40 mouse cellular contexts compared by ENCODE assay signal in the genomic region with DNA sequence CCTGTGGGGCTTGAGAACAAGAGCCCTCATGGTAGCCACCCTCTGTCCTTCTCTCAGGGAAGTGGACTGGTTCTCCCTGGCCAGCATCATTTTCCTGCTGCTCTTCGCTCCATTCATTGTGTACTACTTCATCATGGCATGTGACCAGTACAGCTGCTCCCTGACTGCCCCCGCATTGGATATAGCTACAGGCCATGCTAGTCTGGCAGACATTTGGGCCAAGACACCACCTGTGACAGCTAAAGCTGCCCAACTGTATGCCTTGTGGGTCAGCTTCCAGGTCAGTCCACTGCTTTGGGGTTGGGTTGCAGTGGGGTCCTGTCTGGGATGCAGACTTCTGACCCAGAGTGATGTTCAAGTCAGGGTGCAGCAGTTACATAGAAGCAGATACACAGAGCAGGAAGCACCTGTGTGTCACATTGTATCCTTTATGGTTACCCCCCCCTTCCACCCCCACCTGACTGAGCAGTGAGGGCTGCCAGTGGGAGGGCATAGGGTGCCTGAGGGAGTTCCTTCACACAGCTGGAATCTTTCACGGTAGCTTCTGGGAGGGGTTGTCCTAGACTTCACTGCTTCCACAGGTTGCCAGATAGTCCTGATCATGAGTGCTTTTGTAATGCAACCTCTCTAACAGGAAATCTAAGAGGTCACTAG. TPM values are rescaled to one million over a fixed set of nuclear protein-coding genes. Genes with fewer than 3 reads are reported as not detected.
DNase-seq lines count a peak whose midpoint lies in the region; ATAC-seq and TF ChIP-seq lines count a peak whose summit lies in the region.
"Had no signal": no experiment of that assay in that cellular context is flagged by ENCODE, and none has a peak within 500 bp of the region (broad histone marks: within the 10 kb centered on the region; RNA-seq: fewer than 3 reads in every experiment).

No protein-coding gene starts in this region.

- no peaks in the 10 kb centered on the region for H3K27me3 ChIP-seq in thymus, adult 2 months (ENCODE audit: control insufficient read depth, insufficient read depth, low read length)
- no peaks in the 10 kb centered on the region for H3K27me3 ChIP-seq in forebrain, embryonic 11.5 days (ENCODE audit: control insufficient read depth, insufficient read depth, low read length)
- H3K27me3 ChIP-seq: embryonic facial prominence, embryonic 13.5 days; forebrain, embryonic 12.5 days; kidney, embryonic 15.5 days; limb, embryonic 15.5 days; liver, embryonic 13.5 days; midbrain, embryonic 13.5 days; Patski had no signal

- DNase-seq in cerebellum, postnatal 10 days: peak; percentile 37 to 50
- no peak for DNase-seq in cerebellum, adult 9-11 months
- peak; percentile 54 for DNase-seq in thymus, adult 2 months
- DNase-seq in thymus, postnatal 36 days: peak; percentile 36 to 71
- DNase-seq in forebrain, embryonic 11.5 days (ENCODE audit: low spot score): no peak
- DNase-seq: cerebellum, adult 8-10 months; embryo, embryonic 11 days; forebrain, postnatal 0 days; gastrocnemius, postnatal 10 days; heart, adult 18-20 months; heart, postnatal 4 days; kidney, adult 18-20 months; kidney, postnatal 25 days; liver, embryonic 13.5 days; lung, adult 2 months; lung, postnatal 10 days; retina, postnatal 1 day; spleen, adult 18-20 months had no signal

- 0 out of 2 replicates have a peak, but pooled peaks have one; percentile 17 for ATAC-seq in erythroblast, adult 5-6 weeks (replicated peaks; ENCODE audit: low FRiP score, poor library complexity, severe bottlenecking)
- no peak for ATAC-seq in forebrain, embryonic 11.5 days (replicated peaks; ENCODE audit: low FRiP score)
- ATAC-seq in granulocyte monocyte progenitor cell, adult 5-6 weeks (replicated peaks; ENCODE audit: poor library complexity, severe bottlenecking): no peak
- ATAC-seq: forebrain, postnatal 0 days; hindbrain, embryonic 16.5 days; midbrain, embryonic 13.5 days; Patski had no signal

- H3K4me2 ChIP-seq in forebrain, embryonic 11.5 days (ENCODE audit: low read depth, low read length, severe bottlenecking): no peak overlapping the region
- H3K4me2 ChIP-seq: embryonic facial prominence, embryonic 13.5 days; forebrain, embryonic 12.5 days; heart, embryonic 11.5 days; kidney, embryonic 15.5 days; limb, embryonic 15.5 days; liver, embryonic 13.5 days; midbrain, embryonic 13.5 days had no signal

- H3K27ac ChIP-seq in thymus, adult 2 months (ENCODE audit: control insufficient read depth, insufficient read depth, low read length): peak overlapping the region; percentile 88
- no peak overlapping the region for H3K27ac ChIP-seq in forebrain, embryonic 11.5 days (ENCODE audit: low read depth, low read length)
- H3K27ac ChIP-seq: embryonic facial prominence, embryonic 13.5 days; forebrain, embryonic 12.5 days; kidney, embryonic 15.5 days; layer of hippocampus, adult 2 months; limb, embryonic 10.5 days; limb, embryonic 15.5 days; liver, embryonic 13.5 days; macrophage; midbrain, embryonic 13.5 days had no signal

- peaks cover 34% of the 10 kb centered on the region for H3K4me1 ChIP-seq in thymus, adult 2 months (replicated peaks; ENCODE audit: control insufficient read depth, insufficient read depth, low read length)
- no peaks in the 10 kb centered on the region; the same call in 1 of the 2 replicates for H3K4me1 ChIP-seq in forebrain, embryonic 11.5 days (replicated peaks; ENCODE audit: control insufficient read depth, insufficient read depth, low read length)
- H3K4me1 ChIP-seq: limb, embryonic 10.5 days had no signal

- no peaks in the 10 kb centered on the region for H3K9me3 ChIP-seq in forebrain, embryonic 11.5 days (ENCODE audit: control insufficient read depth, low read length)
- H3K9me3 ChIP-seq: embryonic facial prominence, embryonic 13.5 days; forebrain, embryonic 12.5 days; kidney, embryonic 15.5 days; limb, embryonic 10.5 days; limb, embryonic 15.5 days; liver, embryonic 13.5 days; midbrain, embryonic 13.5 days had no signal

- H3K9ac ChIP-seq in forebrain, embryonic 11.5 days (ENCODE audit: low read length): no peak overlapping the region
- H3K9ac ChIP-seq: embryonic facial prominence, embryonic 13.5 days; forebrain, embryonic 12.5 days; forebrain, postnatal 0 days; kidney, embryonic 15.5 days; limb, embryonic 15.5 days; liver, embryonic 13.5 days; midbrain, embryonic 13.5 days had no signal

- WGBS in thymus, adult 2 months: 56% methylated on average over 3 of the region's 3 CpGs
- 90% methylated on average over 3 of the region's 3 CpGs for WGBS in forebrain, embryonic 11.5 days

- TF ChIP-seq CTCF in thymus, adult 2 months (IDR thresholded peaks at IDR 0.05; ENCODE audit: borderline replicate concordance, control insufficient read depth, extremely low read depth, insufficient read depth, low read length, poor library complexity): no peak

- no peak for TF ChIP-seq POLR2A in thymus, adult 2 months (IDR thresholded peaks at IDR 0.05; ENCODE audit: control insufficient read depth, extremely low read depth, insufficient read depth, low read length, poor library complexity)

- peaks cover 18% of the 10 kb centered on the region for H3K36me3 ChIP-seq in thymus, adult 2 months (ENCODE audit: control insufficient read depth, insufficient read depth, low read length)
- peaks cover 5% of the 10 kb centered on the region for H3K36me3 ChIP-seq in forebrain, embryonic 11.5 days (ENCODE audit: control insufficient read depth, insufficient read depth, low read length)

- H3K4me3 ChIP-seq in thymus, adult 2 months (ENCODE audit: control insufficient read depth, insufficient read depth, low read length): no peak overlapping the region
- H3K4me3 ChIP-seq in forebrain, embryonic 11.5 days (ENCODE audit: low read depth, low read length): no peak overlapping the region
- H3K4me3 ChIP-seq: embryonic facial prominence, embryonic 13.5 days; erythroblast, embryonic 14.5 days; forebrain, embryonic 12.5 days; kidney, embryonic 15.5 days; layer of hippocampus, adult 2 months; limb, embryonic 10.5 days; limb, embryonic 15.5 days; liver, embryonic 13.5 days; midbrain, embryonic 13.5 days had no signal

RNA-seq across cellular contexts. Expression of a gene that starts 14.9 kb away (rescaled TPM):
- 2.1 and 6.7 TPM in 2 replicates for total RNA-seq in erythroblast, adult 5-6 weeks (2015; ENCODE audit: low replicate concordance)
- total RNA-seq in erythroblast, adult 5-6 weeks (2017; ENCODE audit: low replicate concordance): 0.84 and 5.2 TPM in 2 replicates
- 246 and 256 TPM in 2 replicates for polyA plus RNA-seq in thymus, adult 2 months (2012; rRNA removed)
- 88.8 and 95.4 TPM in 2 replicates for polyA plus RNA-seq in forebrain, embryonic 11.5 days (2014; fragmentation: Nextera tagmentation; extraction: Ambion mirVana)
- total RNA-seq in granulocyte monocyte progenitor cell, adult 5-6 weeks (2014; fragmentation: Nextera tagmentation): 16.8 and 34.7 TPM in 2 replicates
- total RNA-seq in granulocyte monocyte progenitor cell, adult 5-6 weeks (2017): 6.9 and 15.8 TPM in 2 replicates

RNA-seq across cellular contexts. Expression of a gene that starts 15.2 kb away (rescaled TPM):
- total RNA-seq in erythroblast, adult 5-6 weeks (2015; ENCODE audit: low replicate concordance): 0.77 TPM in 1 of 2 replicates, not detected in the other
- total RNA-seq in erythroblast, adult 5-6 weeks (2017; ENCODE audit: low replicate concordance): 0.98 and 1.3 TPM in 2 replicates
- polyA plus RNA-seq in thymus, adult 2 months (2012; rRNA removed): 14.0 and 17.7 TPM in 2 replicates
- polyA plus RNA-seq in forebrain, embryonic 11.5 days (2014; fragmentation: Nextera tagmentation; extraction: Ambion mirVana): 8.2 and 10.1 TPM in 2 replicates
- 5.1 and 10.5 TPM in 2 replicates for total RNA-seq in granulocyte monocyte progenitor cell, adult 5-6 weeks (2014; fragmentation: Nextera tagmentation)
- total RNA-seq in granulocyte monocyte progenitor cell, adult 5-6 weeks (2017): 13.2 and 16.4 TPM in 2 replicates

RNA-seq across cellular contexts. Expression of a gene that starts 28.8 kb away (rescaled TPM):
- total RNA-seq in erythroblast, adult 5-6 weeks (2015; ENCODE audit: low replicate concordance): not detected in 2 replicates
- total RNA-seq in erythroblast, adult 5-6 weeks (2017; ENCODE audit: low replicate concordance): not detected in 2 replicates
- not detected in 2 replicates for polyA plus RNA-seq in thymus, adult 2 months (2012; rRNA removed)
- polyA plus RNA-seq in forebrain, embryonic 11.5 days (2014; fragmentation: Nextera tagmentation; extraction: Ambion mirVana): not detected in 2 replicates
- total RNA-seq in granulocyte monocyte progenitor cell, adult 5-6 weeks (2014; fragmentation: Nextera tagmentation): not detected in 2 replicates
- total RNA-seq in granulocyte monocyte progenitor cell, adult 5-6 weeks (2017): not detected in 2 replicates
- total RNA-seq: adrenal gland, postnatal 4 days; forebrain, postnatal 0 days; gastrocnemius, postnatal 10 days; heart, adult 18-20 months; heart, postnatal 4 days; layer of hippocampus, adult 2 months; layer of hippocampus, postnatal 14 days; megakaryocyte-erythroid progenitor cell, adult 5-6 weeks; MEL had no signal
- polyA plus RNA-seq: embryonic facial prominence, embryonic 13.5 days; erythroblast, embryonic 14.5 days; forebrain, embryonic 12.5 days; forebrain, postnatal 0 days; heart, embryonic 11.5 days; heart, embryonic 16.5 days; hindbrain, embryonic 16.5 days; intestine, embryonic 14.5 days; kidney, embryonic 15.5 days; limb, embryonic 10.5 days; limb, embryonic 15.5 days; liver, embryonic 13.5 days; lung, adult 2 months; macrophage; midbrain, embryonic 13.5 days; neural tube, embryonic 14.5 days; Patski; stomach, embryonic 16.5 days had no signal

RNA-seq across cellular contexts. Expression of a gene that starts 53.5 kb away (rescaled TPM):
- not detected in 2 replicates for total RNA-seq in erythroblast, adult 5-6 weeks (2015; ENCODE audit: low replicate concordance)
- not detected in 2 replicates for total RNA-seq in erythroblast, adult 5-6 weeks (2017; ENCODE audit: low replicate concordance)
- polyA plus RNA-seq in thymus, adult 2 months (2012; rRNA removed): 9.8 and 11.3 TPM in 2 replicates
- 2.1 and 2.6 TPM in 2 replicates for polyA plus RNA-seq in forebrain, embryonic 11.5 days (2014; fragmentation: Nextera tagmentation; extraction: Ambion mirVana)
- total RNA-seq in granulocyte monocyte progenitor cell, adult 5-6 weeks (2014; fragmentation: Nextera tagmentation): 2.6 and 2.9 TPM in 2 replicates
- 0.34 and 0.41 TPM in 2 replicates for total RNA-seq in granulocyte monocyte progenitor cell, adult 5-6 weeks (2017)
- polyA plus RNA-seq: erythroblast, embryonic 14.5 days had no signal

Comparison
In these comparisons a context has a peak if more than half of its experiments do, and no peak if none do; other contexts are left out.
1. DNase-seq: peak in cerebellum, postnatal 10 days (2 of 2), thymus, adult 2 months (single experiment) and thymus, postnatal 36 days (2 of 2); none in cerebellum, adult 9-11 months (single experiment) and forebrain, embryonic 11.5 days (single experiment).